Mouse (Mus musculus): ENCODE measurements around the gene Shisa9. TPM values are rescaled to one million over a fixed set of nuclear protein-coding genes. Genes with fewer than 3 reads are reported as not detected.
"Not testable (repeated sequence)": the region's sequence is repeated elsewhere in the genome, so short reads cannot be mapped to it uniquely, and the experiment has no call there.

Shisa9 gene
- 10 to 100 TPM; 40.7 to 47.8 TPM for total RNA-seq (2021)
- long read RNA-seq, partial matches to known transcripts = 2 of 12 reads
- long read RNA-seq, other reads (novel, unspliced or antisense) = 4 of 12 reads

DNA sequence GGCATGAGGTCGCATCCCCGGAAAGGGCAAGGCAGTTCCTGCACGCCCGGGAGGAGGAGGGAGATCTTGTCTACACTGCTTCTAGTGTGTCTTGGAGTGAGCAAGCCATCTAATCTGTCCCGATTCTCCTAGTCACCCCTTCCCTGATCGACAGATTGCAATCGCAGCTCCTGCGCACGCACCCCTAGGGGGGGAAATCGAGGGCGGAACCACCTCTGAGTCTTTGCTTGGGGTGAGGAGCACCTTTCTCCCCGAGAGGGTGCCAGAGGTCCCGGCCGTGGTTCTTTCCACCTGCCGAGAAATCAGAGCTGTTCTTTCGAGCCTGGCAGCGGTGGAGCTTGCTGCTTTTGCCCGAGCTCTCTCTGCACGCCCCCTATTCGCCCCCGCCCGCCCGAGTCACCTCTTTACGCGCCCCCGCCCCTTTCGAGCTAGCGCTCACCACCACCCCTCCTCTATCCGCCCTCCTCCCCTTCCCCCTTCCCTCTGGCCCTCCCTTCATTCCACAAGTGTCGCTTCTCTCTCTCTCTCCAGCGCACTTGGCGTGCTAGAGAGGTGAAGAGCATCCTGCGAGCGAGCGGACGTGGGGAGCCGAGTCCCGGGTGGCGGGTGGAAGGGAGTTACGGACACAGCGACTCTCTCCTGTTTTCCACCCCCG, at the start of gene Shisa9:
Gene Shisa9 (plus strand): TSS at position 498 of the 655 bp plus-strand sequence.
- DNase-seq (ENCODE audit: low spot score in 2 of 2) = peak; percentile 56 to 68

DNA sequence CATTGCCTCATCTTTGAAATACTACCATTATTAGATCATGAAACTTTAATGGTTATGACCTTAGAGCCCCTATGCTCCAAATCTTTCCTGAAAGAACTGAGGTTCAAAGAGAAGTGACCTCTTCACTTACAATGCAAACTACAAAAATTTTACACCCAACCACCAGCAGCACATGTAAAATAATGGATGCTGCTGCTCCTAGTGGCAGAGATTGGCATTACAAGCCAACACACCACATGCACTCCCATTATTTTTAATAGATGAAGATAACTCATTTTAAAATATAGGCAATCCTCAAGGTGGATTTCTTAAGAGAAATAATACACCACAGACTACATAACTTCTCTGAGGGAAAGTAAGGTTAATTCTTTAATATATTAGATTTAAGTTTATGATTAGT, 43.4 kb upstream of the Shisa9 start:
- DNase-seq (ENCODE audit: low spot score in 2 of 2) = peak; percentile 53

DNA sequence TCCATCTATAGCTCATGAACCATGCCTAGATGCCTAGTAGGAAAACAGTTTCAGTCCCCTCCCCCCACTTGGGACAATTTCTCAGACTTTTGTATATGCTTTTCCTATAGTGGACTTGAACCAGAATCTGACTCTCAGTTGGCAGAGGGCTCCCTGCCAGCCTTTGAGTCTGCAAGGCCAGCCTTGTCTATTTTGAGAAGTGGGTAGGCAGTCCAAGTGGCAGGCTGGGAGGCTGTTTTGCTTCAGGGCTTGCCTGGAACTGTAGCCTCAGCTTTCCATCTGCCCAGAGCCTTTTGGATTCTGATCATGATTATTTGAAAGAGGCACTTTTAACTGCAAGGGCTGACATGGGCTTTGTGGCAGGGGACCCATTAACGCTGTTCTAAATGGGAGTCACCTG, 23.2 kb upstream of the Shisa9 start:
- DNase-seq (ENCODE audit: low spot score in 2 of 2) = peak in 1 of 2 experiments; percentile 37

DNA sequence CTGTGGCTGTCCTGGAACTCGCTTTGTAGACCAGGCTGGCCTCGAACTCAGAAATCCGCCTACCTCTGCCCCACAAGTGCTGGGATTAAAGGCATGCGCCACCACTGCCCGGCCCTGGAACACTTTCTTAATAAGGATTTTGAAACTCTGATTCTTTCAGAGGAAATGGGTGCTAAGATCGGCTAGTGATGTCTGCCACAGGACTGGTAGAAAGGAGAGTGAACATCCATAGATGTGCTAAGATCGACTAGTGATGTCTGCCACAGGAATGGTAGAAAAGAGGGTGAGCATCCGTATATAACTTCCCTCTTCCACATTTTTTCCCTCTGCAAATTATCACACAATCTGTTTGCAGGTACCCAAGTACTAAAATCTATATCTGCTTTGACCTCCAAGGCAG, 17.9 kb upstream of the Shisa9 start:
- DNase-seq (ENCODE audit: low spot score in 2 of 2) = no peak

DNA sequence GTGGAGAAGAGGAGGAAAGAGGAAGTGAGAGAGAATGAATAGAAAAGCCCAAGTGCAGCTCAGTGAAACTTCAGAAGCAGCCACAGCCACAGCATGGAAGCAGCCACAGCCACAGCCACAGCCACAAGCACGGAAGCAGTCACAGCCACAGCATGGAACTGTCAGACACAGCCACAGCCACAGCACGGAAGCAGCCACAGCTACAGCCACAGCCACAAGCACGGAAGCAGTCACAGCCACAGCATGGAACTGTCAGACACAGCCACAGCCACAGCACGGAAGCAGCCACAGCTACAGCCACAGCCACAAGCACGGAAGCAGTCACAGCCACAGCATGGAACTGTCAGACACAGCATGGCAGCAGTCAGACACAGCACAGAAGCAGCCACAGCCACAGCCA, 17.1 kb upstream of the Shisa9 start:
- not testable (repeated sequence) for DNase-seq (ENCODE audit: low spot score in 2 of 2)

DNA sequence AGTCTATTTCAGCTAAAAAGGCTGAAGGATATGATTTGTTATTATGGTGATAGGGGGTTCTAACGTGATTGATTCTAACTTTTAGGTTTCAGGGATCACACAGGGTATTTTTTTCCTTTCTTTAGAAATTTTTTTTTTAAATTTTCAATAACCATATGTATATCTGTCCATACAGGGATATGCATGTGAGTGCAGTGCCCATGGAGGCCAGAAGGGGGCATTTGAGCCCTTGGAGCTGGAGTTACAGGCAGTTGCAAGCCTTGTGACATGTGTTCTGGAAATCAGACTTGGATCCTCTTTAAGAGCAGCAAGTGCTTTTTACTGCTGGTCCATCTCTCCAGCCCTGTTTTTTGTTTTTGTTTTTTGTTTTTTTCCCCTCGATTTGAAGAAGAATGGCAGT, 16.3 kb upstream of the Shisa9 start:
- DNase-seq (ENCODE audit: low spot score in 2 of 2) = no peak

DNA sequence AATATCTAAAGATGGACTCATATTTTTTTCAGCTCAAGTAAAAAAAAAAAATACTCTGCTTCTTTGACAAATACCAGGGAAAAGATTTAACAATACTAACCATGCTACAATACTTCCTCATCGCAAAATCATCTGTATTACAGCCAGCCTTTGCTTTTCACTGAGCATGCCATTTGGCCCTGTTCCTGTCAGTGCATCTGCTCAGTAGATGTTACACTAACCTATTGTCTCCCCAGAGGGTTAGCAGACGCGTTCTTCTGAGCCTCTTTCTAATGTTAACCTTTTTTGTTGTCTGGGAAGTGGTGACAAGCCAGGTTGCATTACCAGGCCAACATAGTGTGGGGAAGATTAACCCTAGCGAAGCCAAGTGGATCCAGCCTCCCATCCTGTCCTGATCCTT, 10.2 kb upstream of the Shisa9 start:
- peak; percentile 19 to 36 for DNase-seq (ENCODE audit: low spot score in 2 of 2)

DNA sequence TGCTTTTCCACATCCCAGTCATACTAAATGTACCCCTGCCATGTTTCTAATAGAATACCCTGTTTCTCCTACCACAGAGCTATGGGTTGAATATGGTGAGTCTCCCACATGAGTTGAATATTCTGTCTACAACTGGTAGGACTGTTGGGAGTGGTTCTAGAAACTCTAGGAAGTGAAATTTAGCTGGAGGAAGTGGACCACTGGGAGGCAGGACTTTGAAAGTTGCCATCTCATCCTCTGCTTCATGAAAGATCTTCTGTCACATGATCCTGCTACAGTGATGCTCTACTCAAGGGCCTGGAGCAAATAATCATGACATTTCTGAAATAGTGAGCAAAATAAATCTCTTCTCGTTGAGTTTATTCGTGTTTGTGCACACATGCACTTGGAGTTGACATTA, 7.2 kb upstream of the Shisa9 start:
- DNase-seq (ENCODE audit: low spot score in 2 of 2) = no peak

DNA sequence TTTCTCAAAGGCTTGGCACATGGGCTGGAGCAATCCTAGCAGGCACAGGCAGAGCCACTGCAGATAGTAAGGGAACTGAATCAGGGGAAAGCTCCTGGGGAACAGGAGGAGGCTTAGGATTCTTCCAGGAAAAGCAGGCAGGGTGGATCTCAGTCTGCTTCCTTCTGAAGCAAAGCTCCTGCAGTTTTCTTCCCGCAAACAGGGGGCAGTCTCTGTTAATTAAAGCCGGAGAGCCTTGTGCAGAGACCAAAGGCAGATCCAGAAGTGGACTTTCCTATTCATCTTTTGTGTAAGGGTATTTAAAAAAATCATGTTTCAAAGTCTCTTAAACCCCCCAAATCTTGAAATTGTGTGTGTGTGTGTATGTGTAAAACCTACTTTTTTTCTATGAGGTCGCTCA, 3.1 kb upstream of the Shisa9 start:
- peak; percentile 68 to 74 for DNase-seq (ENCODE audit: low spot score in 2 of 2)

DNA sequence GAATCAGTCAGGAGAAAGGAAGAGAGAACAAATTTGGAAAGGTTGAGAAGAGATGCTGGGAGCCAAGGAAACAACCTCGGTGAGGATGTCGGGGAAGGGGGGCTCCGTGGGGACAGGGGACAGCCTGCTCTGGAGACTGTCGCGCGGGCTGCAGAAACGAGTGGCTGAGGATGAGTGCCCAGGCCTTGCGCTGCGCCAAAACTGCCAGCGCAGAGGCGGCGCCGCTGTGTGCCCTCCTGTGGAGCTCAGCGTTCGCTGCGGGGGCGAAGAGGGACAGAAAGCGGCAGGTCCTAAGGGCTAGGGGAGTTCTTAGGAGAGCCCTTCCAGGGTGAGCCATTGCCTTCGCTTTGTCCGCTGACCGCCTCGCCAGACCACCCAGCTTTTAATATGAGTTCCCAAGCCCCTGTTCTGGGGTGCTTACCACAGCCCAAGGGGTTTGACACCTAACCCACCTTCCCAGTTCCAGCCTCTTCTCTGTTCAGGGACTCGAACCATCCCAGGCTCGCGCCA, 752 bp upstream of the Shisa9 start:
- peak; percentile 47 to 55 for DNase-seq (ENCODE audit: low spot score in 2 of 2)

DNA sequence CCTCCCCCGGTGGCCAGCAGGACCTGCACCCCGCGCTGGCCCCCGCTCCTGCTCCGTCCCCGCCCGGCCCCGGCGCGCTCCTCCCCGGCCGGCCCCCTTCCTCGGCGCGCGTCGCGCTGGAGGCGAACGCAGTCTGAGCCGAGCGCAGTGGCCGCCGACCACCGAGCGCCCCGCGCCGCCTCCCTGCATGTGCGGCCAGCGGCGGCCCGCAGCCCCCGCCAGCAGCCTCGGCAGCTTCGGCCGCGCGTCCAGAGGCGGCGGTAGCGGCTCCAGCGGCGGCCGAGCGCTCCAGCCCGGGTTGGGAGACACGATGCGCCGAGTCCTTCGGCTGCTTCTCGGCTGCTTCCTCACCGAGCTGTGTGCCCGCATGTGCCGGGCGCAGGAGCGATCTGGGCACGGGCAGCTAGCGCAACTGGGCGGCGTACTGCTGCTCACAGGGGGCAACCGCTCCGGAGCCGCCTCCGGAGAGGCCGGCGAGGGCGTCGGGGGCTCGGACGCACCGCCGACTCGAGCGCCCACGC, 418 bp downstream of the Shisa9 start:
- DNase-seq (ENCODE audit: low spot score in 2 of 2) = peak in 1 of 2 experiments; percentile 47

DNA sequence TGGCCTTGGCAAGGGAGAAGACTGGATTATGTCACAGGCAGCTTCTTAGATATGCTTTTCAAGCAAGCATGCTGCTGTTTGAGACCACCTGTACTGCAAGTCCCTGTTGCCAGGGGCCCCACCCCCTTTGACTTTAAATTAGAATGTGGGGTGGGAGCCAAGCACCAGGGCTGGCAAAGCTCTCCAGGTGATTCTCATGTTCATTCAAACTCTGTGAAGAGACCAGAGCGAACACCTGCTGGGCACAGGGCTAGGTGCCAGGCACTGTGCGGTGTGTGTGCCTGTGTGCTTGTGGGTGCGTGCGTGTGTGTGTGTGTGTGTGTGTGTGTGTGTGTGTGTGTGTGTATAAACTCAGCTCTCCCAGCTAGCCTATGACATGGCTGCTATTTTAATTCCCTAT, 3.1 kb downstream of the Shisa9 start:
- no peak for DNase-seq (ENCODE audit: low spot score in 2 of 2)

DNA sequence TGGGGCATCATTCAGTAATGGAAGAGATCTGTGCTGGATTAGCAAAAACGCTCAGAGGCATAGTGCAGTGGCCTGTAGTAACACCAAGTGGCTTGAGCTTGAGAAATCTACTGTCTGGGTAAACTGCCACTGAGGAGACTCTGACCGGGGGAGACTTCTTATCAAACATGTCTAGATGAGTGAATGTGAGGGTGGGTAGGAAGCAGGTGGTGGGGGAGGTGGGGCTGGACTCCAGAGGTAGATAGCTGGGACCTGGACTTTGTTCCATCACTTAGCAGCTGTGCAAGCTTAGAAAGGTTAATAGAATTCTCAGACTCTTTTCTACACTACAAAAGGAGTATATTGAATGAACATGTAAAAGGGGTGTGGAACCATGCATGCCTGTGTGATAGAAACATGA, 21.3 kb downstream of the Shisa9 start:
- no peak for DNase-seq (ENCODE audit: low spot score in 2 of 2)

DNA sequence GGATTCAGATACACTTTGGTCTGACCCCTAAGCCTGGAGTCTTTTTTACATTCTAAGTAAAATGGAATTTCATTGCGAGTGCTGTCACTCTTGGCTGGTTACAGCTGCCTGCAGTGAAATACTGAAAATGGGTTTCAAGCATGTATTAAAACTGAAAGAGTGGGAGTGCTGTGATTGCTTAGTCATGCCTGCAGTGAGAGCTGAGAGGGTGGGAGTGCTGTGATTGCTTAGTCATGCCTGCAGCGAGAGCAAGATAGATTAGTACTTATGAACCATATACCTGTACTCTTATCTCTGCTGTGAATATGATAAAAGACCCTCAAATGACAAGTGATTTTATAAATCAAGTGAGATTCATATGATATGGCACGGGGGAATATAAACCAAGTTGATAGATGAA, 26.2 kb downstream of the Shisa9 start:
- DNase-seq (ENCODE audit: low spot score in 2 of 2) = no peak

DNA sequence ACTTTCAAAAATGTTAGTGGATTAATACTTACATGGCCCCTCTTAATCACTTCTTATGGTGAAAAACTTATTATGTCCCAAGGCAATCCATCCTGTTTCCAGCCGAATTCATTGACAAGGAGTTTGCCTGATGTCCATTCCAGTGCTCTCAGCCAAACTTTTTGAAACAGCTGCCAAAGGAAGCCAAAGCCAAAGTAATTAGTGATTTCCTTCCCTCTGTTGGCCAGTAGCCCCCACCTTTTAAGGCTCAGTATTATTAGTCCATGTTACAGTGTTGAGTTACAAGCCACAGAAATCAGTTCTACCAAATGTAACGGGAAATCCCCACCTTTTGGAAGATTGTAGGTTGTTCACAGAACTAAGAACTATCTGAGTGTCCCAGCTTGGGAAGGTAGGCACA, 28.8 kb downstream of the Shisa9 start:
- DNase-seq (ENCODE audit: low spot score in 2 of 2) = no peak

DNA sequence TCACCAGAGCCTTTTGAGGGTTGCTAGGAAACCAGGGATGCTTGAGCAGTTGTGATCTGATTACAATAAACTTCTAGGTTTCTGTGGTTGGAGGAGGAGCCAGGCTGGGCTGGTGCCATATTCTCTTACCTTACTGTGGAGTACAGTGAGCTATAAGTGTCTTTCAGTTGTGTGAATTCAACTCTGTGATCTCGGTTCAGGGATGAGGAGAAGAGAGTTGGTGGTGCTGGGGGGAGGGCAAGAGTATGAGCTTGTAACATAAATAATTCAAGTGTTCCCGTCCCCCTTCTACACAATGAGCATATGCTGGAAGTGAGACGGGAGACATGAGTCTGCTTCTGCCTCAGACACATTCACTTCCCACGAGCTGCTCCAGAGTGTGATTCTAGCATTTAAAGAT, 30.6 kb downstream of the Shisa9 start:
- no peak for DNase-seq (ENCODE audit: low spot score in 2 of 2)

DNA sequence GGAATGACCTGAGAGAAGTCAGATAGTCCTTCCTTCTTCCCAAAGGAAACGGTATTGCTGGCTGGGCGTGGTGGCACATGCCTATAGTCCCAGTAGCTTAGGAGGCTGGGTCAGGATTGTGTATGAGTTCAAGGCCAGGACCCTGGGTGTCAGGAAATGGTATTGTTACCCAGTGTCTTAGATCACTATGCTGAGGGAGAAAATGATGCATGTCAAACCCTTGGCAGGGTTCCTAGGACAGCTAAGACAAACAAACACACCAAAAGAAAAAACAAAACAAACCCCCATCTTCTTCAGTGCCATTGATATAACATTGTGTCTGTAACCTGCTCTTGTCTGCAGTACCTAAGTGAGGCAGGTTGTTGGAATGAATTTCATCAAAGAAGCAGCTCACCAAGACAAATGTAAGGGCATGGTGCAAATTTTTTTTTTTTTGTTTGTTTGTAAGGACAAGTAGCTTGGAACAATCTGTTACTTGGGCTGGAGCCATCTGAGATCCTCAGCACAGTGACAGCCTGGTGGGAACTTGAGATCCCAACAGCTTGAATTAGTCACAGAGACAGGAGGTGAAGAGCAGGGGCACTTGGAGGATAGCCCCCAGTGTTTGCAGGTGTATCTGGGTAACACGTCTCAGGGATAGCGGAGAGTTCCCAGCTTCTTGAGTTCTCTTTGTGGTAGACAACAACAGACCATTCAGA, 34.2 kb downstream of the Shisa9 start:
- no peak for DNase-seq (ENCODE audit: low spot score in 2 of 2)

DNA sequence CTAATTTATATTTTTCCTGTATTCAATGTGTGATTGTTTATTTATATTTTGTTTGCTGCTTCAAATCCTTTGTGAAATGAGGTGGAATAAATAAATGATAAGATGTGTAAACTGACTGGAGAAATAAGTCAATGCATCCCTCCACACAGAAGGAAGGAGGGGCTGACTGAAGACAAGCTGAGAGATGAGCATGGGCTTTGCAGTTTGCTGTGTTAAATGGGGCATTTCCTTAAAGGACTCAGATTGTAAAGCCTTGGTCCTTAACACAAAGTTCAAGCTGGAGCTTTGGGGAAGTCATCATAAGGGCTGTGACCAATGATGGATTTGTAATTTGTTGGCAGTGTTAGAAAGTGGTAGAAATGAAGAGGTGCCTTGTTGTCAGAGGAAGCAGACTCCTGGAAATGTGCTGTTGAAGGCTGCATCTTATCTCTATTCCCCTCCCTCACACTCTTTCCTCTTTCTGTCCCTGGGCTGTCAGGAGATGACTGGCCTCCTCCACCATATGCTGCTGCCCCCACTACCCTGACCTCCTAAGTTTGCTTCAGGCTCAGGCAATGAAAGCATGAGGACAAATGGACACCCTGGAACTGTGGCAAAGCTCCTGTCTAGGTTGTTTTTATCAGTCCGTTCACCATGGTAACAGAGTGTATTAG, 36.3 kb downstream of the Shisa9 start:
- DNase-seq (ENCODE audit: low spot score in 2 of 2) = no peak

DNA sequence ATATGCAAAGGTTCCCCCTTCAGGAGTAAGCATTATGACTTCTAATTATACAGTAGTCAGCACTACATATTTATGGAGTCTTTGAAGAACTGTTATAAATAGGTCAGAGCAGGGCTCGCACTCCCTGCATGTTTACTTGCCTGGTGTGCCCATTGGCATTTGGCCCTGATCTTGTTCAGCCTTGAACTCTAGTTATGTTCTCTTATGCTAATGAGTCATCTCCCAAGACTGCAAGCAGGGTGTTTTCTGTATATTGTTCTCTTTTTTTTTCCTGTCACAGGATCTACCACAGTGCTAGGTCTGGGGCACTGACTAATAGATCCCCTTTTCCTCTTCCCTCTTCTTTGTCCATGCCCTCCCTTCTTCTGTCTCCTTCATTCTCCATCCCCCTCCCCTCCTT, 48.5 kb downstream of the Shisa9 start:
- DNase-seq (ENCODE audit: low spot score in 2 of 2) = no peak

DNA sequence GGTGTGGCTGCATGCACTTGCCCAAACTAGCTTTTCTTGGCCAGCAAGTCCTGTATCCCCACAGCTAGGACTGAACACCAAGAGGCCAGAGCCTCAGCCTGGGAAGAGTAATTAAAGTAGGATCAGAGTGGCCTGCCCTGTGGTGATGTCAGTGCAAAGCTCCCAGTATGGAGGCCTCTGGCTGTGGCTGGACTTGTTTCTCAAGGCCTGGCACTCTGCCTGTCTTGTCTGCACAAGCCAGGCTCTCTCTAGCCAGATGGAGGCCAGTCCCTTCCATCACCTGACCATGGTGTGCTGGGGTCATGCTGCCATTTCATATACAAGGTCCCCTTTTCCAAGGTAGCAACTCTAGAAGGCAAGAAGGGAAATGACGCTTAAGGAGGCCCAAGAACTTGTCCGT, 51.0 kb downstream of the Shisa9 start:
- no peak for DNase-seq (ENCODE audit: low spot score in 2 of 2)

DNA sequence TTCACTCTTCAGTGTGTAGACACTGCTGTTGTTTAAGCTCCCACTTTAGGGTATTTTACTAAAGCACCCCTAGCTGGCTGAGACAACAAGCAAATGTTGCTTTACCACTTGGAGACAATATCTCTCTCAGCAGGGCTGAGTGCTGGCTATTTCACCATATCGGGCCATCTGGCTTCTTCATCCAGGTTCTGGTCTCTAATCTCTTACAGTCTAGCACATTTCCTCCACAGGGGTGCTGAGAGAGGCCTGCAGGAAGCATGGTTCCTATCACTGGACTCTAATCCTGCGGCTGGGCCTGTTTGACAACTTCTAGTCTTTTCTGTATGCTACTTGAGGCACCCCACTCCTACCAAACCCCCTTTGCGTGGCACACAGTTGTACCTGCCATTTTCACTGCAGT, 51.7 kb downstream of the Shisa9 start:
- no peak for DNase-seq (ENCODE audit: low spot score in 2 of 2)

DNA sequence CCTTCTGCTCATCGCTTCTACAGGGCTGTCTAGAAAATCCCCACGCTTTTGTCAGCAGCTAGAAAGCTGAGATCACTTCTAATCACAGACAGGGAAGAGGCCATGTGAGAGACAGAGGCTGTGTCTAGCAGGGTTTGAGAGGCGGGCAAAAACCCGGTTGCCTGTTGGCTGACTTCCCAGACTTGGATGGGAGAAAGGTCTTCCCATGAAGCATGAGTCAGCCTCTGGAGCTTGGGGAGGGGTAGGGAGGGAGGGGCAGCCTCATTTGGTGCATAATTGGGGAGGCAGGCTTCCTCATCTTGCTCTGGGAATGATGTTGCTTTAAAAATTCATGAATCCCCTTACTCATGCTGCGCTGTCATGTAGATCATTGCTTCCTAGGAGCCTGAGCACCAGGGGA, 57.0 kb downstream of the Shisa9 start:
- peak; percentile 44 to 54 for DNase-seq (ENCODE audit: low spot score in 2 of 2)

Measured in layer of hippocampus, postnatal 10 days (tissue).